Mouse (Mus musculus) spleen, adult 12 weeks (tissue): ENCODE data around the gene Ap4b1.
"Not testable (repeated sequence)": the region's sequence is repeated elsewhere in the genome, so short reads cannot be mapped to it uniquely, and the experiment has no call there.

Experiments used
- DNase-seq: peaks from one replicate; pipeline ENCODE4 v3.0.0; 2022; ENCODE audit warnings: low spot score

Ap4b1 gene

GRCm38 (mm10) chr3:103808891-103809798 lies at the start of gene Ap4b1, which contains the start of the genes Dclre1b and Gm43064:
Gene Ap4b1, plus strand, starts transcription at chr3:103809520.
Gene Dclre1b, minus strand, starts transcription at chr3:103809444.
Gene Gm43064, plus strand, starts transcription at chr3:103809573.
- DNase-seq = peak; percentile 81

- DNase-seq = no peak
Observed at GRCm38 (mm10) chr3:103766789-103767188, 42.5 kb upstream of the Ap4b1 start.

- DNase-seq = no peak
Observed at GRCm38 (mm10) chr3:103771531-103772130, 37.7 kb upstream of the Ap4b1 start.

DNA sequence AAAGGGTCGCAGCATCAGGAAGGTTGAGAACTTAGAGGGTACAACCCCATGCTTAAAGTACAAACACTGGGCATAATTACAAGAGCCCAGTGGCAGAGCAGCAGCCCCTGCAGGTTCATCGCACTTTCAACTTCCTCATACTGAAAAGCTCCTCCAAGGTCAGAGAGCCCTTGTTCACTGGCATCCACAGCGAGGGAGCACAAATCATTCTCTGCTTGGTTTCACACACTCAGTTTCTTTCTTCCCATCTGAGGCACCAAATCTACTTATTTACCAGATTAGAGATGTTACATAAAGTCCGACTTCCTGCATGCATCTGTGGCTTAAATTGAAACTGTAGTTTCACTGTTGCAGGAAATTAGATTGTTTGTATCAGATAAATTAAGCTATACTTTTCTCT lies 36.5 kb upstream of the Ap4b1 start:
- no peak for DNase-seq

- DNase-seq = no peak
Observed at GRCm38 (mm10) chr3:103773508-103773907, 35.8 kb upstream of the Ap4b1 start.

GRCm38 (mm10) chr3:103774009-103774408 lies 35.3 kb upstream of the Ap4b1 start:
- no peak for DNase-seq

DNA sequence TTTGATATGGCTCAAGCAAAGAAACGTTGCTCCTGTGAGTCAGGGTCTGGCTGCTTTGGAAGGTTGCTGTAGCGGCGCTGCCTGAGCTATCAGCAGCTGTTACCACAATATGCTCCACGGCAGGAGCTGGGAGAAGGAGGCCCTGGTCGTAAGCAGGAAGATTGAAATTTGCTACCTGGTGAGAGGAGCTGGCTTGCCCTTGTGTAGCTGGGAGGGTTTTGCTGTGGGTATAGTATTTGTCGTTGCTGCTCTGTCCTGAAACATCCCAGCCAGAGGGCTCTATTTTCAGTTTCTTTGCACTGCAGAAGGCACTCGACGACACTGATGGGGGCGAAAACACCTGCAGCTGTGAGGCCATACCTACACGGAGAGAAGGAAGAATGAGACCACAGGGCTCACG lies 31.4 kb upstream of the Ap4b1 start:
- no peak for DNase-seq

- DNase-seq = no peak
Observed at GRCm38 (mm10) chr3:103778660-103779059, 30.7 kb upstream of the Ap4b1 start.

DNA sequence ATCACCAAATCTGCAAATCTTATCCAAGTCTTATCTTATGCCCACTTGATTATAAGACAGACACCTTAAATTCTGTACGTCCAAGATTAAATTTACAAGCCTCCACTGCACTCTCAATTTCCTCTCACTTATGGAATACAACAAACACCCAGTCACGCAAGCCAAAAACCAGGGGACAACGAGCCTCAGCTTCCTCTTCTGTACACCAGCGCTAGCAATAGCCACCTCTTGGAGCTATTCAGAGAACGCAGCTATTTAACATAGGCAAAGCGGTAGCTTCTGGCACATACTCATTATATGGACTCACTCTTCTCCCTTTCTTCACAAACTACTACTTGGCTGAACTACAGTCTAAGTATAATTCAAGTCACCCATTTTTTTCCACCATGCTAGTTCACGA lies 30.1 kb upstream of the Ap4b1 start:
- no peak for DNase-seq

DNA sequence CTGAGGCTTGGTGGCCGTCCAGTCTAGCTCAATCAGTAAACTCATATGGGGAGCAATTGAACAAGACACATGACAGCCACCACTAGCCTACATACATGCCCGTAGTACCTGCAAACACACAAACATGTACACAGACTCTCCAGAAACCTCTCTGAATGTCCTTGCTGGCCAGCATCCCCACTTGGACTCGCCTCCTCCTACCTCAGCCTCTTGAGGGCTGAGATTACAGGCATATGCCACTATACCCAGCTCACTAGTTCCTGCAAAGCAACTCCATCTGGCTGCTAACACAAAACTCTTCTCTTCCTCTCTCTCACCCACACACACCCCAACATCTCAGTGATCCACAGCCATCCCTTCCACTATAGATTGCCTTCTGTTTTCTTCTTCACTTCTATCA lies 29.0 kb upstream of the Ap4b1 start:
- no peak for DNase-seq

GRCm38 (mm10) chr3:103780777-103781176 lies 28.5 kb upstream of the Ap4b1 start:
- DNase-seq = no peak

GRCm38 (mm10) chr3:103782844-103783609 lies 26.3 kb upstream of the Ap4b1 start:
- DNase-seq = no peak

DNA sequence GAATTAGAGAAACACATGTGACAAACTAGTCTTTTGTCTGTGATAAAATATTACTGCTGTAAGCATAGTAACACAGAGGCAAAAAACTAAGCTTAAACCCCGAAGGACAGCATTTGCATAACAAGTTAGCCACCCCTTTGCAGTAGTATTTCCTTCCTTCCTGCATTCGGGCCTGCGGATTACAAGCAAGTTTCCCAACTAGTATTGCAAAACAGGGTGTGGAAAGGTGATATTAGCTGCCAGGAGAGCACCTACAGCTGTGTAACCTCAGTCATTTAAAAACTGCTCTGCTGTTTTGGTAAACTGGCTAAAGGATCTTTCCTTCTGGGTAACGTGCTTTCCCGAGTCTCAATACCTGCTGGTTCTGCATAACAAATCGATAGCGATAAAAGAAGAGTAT lies 22.1 kb upstream of the Ap4b1 start:
- DNase-seq = no peak

DNA sequence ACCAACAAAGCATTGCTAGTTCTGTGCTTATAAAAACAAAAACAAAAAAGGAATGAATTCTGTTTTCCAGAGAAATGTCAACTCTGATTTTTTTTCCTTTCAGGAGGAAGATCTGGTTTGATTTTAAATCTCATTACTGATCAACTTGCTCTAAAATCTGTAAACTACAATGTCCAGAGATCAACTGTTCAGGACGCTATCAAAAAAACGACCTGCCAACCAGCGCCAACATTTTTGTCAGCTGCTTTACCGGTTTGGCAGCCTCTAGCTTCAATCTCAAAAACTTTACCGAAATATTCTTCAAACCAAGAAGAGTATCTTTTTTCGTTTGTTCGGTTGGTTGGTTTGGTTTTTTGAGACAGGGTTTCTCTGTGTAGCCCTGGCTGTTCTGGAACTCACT lies 20.2 kb upstream of the Ap4b1 start:
- DNase-seq = no peak

- peak; percentile 50 for DNase-seq
Observed at GRCm38 (mm10) chr3:103789891-103790345, 19.4 kb upstream of the Ap4b1 start.

DNA sequence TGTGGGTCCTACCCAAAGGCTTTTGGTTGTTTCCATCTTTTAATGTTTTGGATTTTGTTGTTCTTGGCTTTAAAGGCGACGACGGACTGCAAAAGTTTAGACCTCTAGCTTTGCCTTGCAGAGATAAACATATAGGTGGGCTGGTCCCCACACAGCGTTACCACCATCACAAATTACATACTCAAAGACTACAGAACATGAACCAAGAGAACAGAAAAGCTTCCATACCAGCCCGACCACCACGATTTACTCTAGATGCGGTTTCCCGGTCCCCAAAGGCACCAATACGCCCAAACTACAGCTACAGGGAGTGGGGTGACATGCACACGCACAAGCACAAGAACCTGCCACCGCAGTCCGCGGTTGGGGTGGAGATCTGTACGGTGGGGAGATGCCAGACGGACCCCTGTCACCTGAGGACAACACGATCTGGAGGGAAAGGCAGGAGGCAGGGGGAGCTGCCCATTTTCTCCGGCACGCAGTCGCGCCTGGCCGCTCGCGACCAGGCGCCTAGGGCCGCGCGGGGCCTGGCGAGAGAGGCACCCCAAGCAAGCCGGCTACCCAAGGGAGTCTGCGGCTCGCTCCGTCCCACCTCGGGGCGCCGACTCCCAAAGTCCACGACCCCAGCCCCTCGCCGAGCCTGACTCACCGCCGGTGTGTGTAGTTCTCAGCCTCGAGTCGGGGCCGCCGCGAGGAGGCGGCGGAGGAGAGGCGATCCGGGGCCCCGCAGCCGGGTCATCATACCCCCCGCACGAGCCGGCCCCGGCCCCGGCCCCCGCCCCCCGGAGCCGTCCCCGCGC lies 18.8 kb upstream of the Ap4b1 start:
- DNase-seq = peak; percentile 53

DNA sequence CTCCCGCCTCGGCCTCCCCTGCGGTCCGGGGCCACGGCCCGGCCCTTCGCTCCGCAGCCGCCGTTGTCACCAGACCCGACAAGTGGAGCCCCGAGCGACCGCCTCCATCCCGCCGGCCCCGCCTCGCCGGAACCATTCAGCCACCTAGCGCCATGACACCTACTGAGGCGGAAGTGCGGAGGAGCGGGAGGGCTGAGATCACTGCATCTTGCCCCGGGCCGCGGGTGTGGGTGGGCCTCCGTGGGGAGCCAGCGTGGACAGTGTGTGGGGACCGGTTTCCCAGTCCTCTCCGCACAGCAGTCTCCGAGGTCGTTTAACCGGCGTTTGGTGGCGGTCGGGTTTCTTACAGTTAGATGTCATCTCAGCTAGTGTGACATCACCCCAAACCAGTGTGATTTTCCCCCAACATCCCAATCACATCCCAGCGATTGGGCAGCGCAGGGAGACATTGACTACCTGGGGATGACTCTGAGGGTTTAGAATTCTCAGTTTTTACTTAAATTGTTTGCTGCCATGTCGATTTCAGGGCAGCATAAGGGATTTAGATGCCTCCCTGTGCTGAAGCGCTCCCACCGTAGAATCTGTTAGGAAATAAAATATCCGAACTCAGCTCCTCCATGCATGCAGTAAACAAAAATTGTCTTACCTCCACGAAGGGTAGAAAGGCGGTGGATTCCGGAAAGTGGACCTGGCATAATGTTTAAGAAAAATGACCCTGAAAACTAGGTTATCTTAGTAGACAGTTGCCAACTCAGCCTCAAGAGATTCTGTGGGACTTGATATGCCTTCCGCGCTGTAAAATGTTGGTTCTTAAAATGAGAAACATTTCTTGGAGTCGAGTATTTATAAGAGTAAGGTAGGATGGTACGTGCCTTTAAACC lies 17.9 kb upstream of the Ap4b1 start, which contains the start of gene Hipk1:
Gene Hipk1, minus strand, starts transcription at position 334 of the 881 bp plus-strand sequence.
- DNase-seq = peak; percentile 87

DNA sequence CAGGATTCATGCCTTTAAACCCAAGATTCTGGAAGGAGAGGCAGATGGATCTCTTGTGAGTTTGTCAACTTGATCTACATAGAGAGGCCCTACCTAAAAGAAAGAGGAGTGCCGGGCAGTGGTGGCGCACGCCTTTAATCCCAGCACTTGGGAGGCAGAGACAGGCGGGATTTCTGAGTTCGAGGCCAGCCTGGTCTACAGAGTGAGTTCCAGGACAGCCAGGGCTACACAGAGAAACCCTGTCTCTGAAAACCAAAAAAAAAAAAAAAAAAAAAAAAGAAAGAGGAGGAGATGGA lies 17.3 kb upstream of the Ap4b1 start:
- DNase-seq = not testable (repeated sequence)

DNA sequence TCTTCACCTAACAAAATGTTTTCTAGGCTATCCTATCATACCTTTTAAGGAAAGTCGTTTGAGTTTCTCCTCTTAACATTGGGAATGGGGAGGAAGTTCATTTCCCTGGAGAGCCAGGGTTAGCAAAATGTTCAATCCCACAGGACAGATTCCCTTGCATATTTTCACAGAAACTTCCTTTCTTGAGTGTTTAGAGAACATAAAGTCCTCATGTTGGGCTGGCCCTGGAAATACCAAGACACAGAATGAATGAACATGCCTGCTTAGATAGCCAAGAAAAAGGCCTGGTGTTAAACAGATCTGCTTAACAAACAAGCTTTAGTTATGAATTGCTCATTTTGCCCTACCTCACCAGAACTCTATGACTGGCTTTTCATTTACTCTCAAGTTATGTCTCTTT lies 16.8 kb upstream of the Ap4b1 start:
- no peak for DNase-seq

DNA sequence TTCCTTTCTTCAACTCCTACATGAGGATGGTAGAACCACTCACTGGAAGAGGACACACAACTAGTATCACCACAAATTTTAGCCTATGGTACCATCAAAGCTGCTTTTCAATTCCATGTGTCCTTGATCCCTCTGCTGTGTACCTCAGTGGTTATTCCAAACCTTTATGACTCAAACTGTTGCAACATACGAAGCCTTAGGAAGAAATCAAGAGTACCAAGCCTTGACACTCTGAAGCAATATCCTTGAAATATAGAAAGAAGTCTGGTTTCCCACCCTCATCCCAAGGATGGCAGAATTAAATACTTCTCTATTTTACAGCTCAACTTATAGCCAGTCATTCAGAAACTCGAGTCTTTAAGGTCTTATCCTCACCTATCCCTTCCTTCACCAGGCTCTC lies 12.9 kb upstream of the Ap4b1 start:
- no peak for DNase-seq

- DNase-seq = peak; percentile 43
Observed at GRCm38 (mm10) chr3:103799507-103799906, 9.8 kb upstream of the Ap4b1 start.
